ENCODE assay signal across 9 mouse cellular contexts in genomic region chr5:131535752-131536151, GRCm38 (mm10).
A peak's percentile ranks its signal among the peaks of the same experiment; 100 is the strongest.
DNase-seq lines count a peak whose midpoint lies in the region; ATAC-seq and TF ChIP-seq lines count a peak whose summit lies in the region.
"Had no signal": no experiment of that assay in that cellular context is flagged by ENCODE, and none has a peak within 500 bp of the region (broad histone marks: within the 10 kb centered on the region; RNA-seq: fewer than 3 reads in every experiment).

No protein-coding gene starts in this region.

- no peaks in the 10 kb centered on the region for H3K9me3 ChIP-seq in kidney, embryonic 14.5 days (ENCODE audit: control insufficient read depth, low read length)
- no peaks in the 10 kb centered on the region for H3K9me3 ChIP-seq in embryonic facial prominence, embryonic 15.5 days (replicated peaks)
- no peaks in the 10 kb centered on the region for H3K9me3 ChIP-seq in hindbrain, postnatal 0 days (ENCODE audit: low read length)
- no peaks in the 10 kb centered on the region for H3K9me3 ChIP-seq in neural tube, embryonic 12.5 days

- H3K27me3 ChIP-seq in kidney, embryonic 14.5 days (ENCODE audit: control insufficient read depth, insufficient read depth, low read length), result peaks cover 3% of the 10 kb centered on the region
- H3K27me3 ChIP-seq in embryonic facial prominence, embryonic 15.5 days, result no peaks in the 10 kb centered on the region
- H3K27me3 ChIP-seq in hindbrain, postnatal 0 days (ENCODE audit: insufficient read depth, low read length), result no peaks in the 10 kb centered on the region
- no peaks in the 10 kb centered on the region; the same call in 1 of the 2 replicates for H3K27me3 ChIP-seq in neural tube, embryonic 12.5 days (replicated peaks)

- DNase-seq in kidney, adult 11 months, result no peak
- peak; percentile 50 for DNase-seq in hindbrain, postnatal 0 days (ENCODE audit: low spot score)
- DNase-seq in cerebellum, adult 8-10 months, result no peak
- no peak for DNase-seq in cerebellum, adult 11 months
- DNase-seq in spleen, postnatal 36 days (ENCODE audit: low spot score in 2 of 2), result no peak
- DNase-seq: adrenal gland, postnatal 25 days had no signal

- H3K4me1 ChIP-seq in kidney, embryonic 14.5 days (ENCODE audit: control insufficient read depth, insufficient read depth, low read length), result peaks cover 20% of the 10 kb centered on the region
- peaks cover 37% of the 10 kb centered on the region for H3K4me1 ChIP-seq in embryonic facial prominence, embryonic 15.5 days
- H3K4me1 ChIP-seq in hindbrain, postnatal 0 days (ENCODE audit: insufficient read depth, low read length), result peaks cover 8% of the 10 kb centered on the region; the same call in 1 of the 2 replicates
- peaks cover 40% of the 10 kb centered on the region for H3K4me1 ChIP-seq in neural tube, embryonic 12.5 days

- no peak overlapping the region for H3K9ac ChIP-seq in kidney, embryonic 14.5 days (ENCODE audit: low read depth, low read length)
- no peak overlapping the region for H3K9ac ChIP-seq in embryonic facial prominence, embryonic 15.5 days
- peak overlapping the region; percentile 85 for H3K9ac ChIP-seq in hindbrain, postnatal 0 days (replicated peaks; ENCODE audit: low read length)
- H3K9ac ChIP-seq in neural tube, embryonic 12.5 days, result peak overlapping the region; percentile 98

- TF ChIP-seq CTCF in hindbrain, postnatal 0 days (IDR thresholded peaks at IDR 0.05; ENCODE audit: low read depth), result no peak

- peak overlapping the region; percentile 65; the same call in 1 of the 2 replicates for H3K4me3 ChIP-seq in kidney, embryonic 14.5 days (ENCODE audit: low read length)
- H3K4me3 ChIP-seq in embryonic facial prominence, embryonic 15.5 days (replicated peaks), result peak overlapping the region; percentile 86
- peak overlapping the region; percentile 87 for H3K4me3 ChIP-seq in hindbrain, postnatal 0 days (ENCODE audit: low read length)
- peak overlapping the region; percentile 98 for H3K4me3 ChIP-seq in neural tube, embryonic 12.5 days

- H3K27ac ChIP-seq in kidney, embryonic 14.5 days (ENCODE audit: low read depth, low read length), result no peak overlapping the region
- no peak overlapping the region for H3K27ac ChIP-seq in embryonic facial prominence, embryonic 15.5 days (replicated peaks)
- H3K27ac ChIP-seq in hindbrain, postnatal 0 days, result peak overlapping the region; percentile 92; the same call in 1 of the 2 replicates
- H3K27ac ChIP-seq in neural tube, embryonic 12.5 days, result 0 out of 2 replicates have a peak overlapping the region, but pooled peaks have one; percentile 46

- peaks cover 2% of the 10 kb centered on the region; the same call in 1 of the 2 replicates for H3K36me3 ChIP-seq in kidney, embryonic 14.5 days (ENCODE audit: control insufficient read depth, insufficient read depth, low read length)
- H3K36me3 ChIP-seq in embryonic facial prominence, embryonic 15.5 days, result 0 out of 2 replicates have a peak, but pooled peaks cover 3% of the 10 kb centered on the region
- no peaks in the 10 kb centered on the region for H3K36me3 ChIP-seq in hindbrain, postnatal 0 days (ENCODE audit: insufficient read depth, low read length)
- no peaks in the 10 kb centered on the region for H3K36me3 ChIP-seq in neural tube, embryonic 12.5 days

- 51% methylated on average over 6 of the region's 6 CpGs for WGBS in kidney, embryonic 14.5 days
- WGBS in embryonic facial prominence, embryonic 15.5 days, result 32% methylated on average over 6 of the region's 6 CpGs
- WGBS in hindbrain, postnatal 0 days, result 23% methylated on average over 6 of the region's 6 CpGs
- 16% methylated on average over 6 of the region's 6 CpGs for WGBS in neural tube, embryonic 12.5 days

- no peak for ATAC-seq in kidney, embryonic 14.5 days (ENCODE audit: low FRiP score, low TSS enrichment)
- ATAC-seq in embryonic facial prominence, embryonic 15.5 days (ENCODE audit: insufficient number of reproducible peaks, low FRiP score, low TSS enrichment, low read depth), result no peak
- no peak for ATAC-seq in hindbrain, postnatal 0 days
- ATAC-seq in neural tube, embryonic 12.5 days (ENCODE audit: low FRiP score, low read depth), result no peak

- peak overlapping the region; percentile 70 for H3K4me2 ChIP-seq in kidney, embryonic 14.5 days (replicated peaks; ENCODE audit: low read depth, low read length)
- H3K4me2 ChIP-seq in embryonic facial prominence, embryonic 15.5 days (replicated peaks), result peak overlapping the region; percentile 80
- H3K4me2 ChIP-seq in hindbrain, postnatal 0 days (ENCODE audit: low read depth, low read length), result peak overlapping the region; percentile 88
- H3K4me2 ChIP-seq in neural tube, embryonic 12.5 days (replicated peaks), result peak overlapping the region; percentile 71

Comparison
In these comparisons a context has a peak if more than half of its experiments do, and no peak if none do; other contexts are left out.
1. H3K27ac ChIP-seq: peak in hindbrain, postnatal 0 days (single experiment) and neural tube, embryonic 12.5 days (single experiment); none in kidney, embryonic 14.5 days (single experiment) and embryonic facial prominence, embryonic 15.5 days (single experiment).
2. H3K9ac ChIP-seq: peak in hindbrain, postnatal 0 days (single experiment) and neural tube, embryonic 12.5 days (single experiment); none in kidney, embryonic 14.5 days (single experiment) and embryonic facial prominence, embryonic 15.5 days (single experiment).
3. Peak in every context shown above with its lines, with median percentiles within 50 percentile points of each other: H3K4me2 ChIP-seq and H3K4me3 ChIP-seq.